Mouse (Mus musculus): ENCODE results near the gene Tango2. TPM values are rescaled to one million over a fixed set of nuclear protein-coding genes. Genes with fewer than 3 reads are reported as not detected.

Tango2 gene
- total RNA-seq, 2 experiments from 2014 or later = 8.8 to 26.9 TPM

DNA sequence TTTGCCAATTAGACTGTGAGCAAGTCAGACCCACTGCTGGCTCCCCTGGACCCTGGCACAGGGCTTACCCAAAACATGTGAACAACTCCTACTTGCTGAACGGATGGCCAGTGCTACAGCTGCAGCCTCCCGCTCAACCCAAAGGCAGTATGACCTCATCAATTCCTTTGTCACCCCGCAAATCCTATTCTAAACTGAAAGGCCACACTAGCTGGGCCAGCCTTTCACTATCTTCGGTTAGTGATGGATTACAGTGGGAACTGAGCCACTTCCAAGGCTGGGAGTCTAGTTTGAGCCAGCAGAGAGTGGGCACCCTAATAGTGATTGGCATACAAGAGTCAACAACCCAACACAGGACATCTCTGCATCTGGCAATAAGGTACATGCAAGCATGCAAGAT lies 59.7 kb downstream of the Tango2 start:
- 0 out of 2 replicates have a peak, but pooled peaks have one; percentile 6 for ATAC-seq (replicated peaks; ENCODE audit: low FRiP score, poor library complexity, severe bottlenecking)

DNA sequence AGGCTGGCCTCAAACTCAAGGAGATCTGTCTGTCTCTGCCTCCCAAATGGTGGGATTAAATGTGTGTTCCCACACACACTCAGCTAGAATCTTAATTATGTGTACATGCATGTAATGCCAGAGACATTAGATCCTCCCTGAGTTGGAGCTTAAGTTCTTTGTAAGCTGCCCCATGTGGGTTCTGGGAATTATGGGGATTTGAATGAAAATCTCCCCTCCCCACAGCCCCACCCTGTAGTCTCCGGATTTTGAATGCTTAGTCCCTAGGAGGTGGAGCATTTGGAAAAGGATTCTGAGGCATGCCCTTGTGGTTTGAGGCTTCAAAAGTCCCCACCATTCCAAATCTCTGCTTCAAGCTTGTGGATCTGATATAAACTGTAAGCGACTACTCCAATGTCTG lies 72.7 kb downstream of the Tango2 start:
- ATAC-seq (replicated peaks; ENCODE audit: low FRiP score, poor library complexity, severe bottlenecking) = no peak

DNA sequence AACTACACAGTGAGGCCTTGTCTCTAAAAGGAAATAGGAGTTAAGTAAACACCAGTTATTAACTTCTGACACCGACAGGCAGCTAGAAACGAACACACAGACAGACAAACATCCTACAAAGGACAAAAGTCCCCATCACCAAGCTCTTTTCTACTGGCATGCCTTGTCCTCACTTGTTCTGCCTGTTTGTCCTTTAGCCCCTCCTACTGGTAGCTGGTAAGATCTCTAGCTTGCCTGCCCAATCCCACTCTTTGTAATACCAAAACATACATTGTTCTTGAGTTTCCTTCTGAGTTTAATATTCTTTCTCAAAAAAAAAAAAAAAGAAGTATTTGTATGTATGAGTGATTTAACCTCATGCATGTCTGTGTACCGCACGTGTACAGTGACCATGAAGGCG lies 79.7 kb downstream of the Tango2 start:
- ATAC-seq (replicated peaks; ENCODE audit: low FRiP score, poor library complexity, severe bottlenecking) = no peak

DNA sequence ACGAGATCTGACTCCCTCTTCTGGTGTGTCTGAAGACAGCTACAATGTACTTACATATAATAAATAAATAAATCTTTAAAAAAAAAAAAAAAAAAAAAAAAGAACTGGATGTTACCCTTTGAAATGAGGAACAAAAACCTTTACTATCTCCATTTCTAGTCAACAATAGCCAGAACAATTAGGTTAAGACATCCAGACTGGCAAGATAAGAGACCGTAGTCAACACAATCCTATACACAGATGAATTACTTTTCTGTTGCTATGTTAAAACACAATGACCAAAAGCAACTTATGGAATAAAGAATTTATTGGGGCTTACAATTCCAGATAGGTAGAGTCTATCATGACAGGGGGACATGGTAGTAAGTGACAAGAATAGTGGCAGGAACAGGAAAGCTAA lies 82.9 kb downstream of the Tango2 start:
- ATAC-seq (replicated peaks; ENCODE audit: low FRiP score, poor library complexity, severe bottlenecking) = no peak

DNA sequence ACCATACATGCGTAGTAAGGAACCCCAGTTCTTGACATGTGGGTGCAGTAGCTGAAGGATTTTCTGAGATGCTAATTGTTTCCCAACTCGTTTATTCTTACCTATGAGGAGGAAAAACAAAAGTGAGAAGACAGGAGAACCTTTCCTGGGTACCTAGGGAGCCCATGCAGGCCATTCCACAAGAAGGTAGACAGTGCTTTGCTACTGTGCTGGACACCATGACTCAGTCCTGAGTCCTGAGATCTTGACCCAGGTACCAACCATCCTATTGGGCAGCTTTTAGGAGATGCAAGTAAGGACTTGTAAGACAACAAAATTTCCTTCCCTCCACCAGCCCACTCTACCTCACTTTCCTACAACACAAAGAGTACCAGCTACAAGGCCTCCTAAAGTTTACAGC lies 89.7 kb downstream of the Tango2 start, which contains the start of gene Gm49776:
Gene Gm49776, minus strand, starts transcription at position 101 of the 400 bp plus-strand sequence.
- no peak for ATAC-seq (replicated peaks; ENCODE audit: low FRiP score, poor library complexity, severe bottlenecking)

DNA sequence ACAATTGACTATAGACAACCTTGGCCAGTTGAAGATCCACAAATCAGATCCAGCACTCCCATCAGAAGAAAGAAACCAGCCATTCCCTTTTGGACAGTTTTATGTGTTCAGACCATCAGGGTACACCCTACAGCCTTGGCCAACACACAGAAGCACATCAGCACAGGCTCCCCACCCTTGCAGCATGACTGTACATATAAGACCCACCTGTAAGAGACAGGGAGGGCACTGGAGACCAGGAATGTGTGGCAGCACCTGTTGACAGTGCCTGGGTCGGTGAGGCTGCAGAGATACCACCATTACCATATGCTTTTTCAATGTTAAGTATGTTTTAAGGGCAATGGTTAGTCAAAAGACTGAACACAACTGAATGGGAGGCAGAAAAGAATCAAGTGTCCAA lies 94.0 kb downstream of the Tango2 start:
- no peak for ATAC-seq (replicated peaks; ENCODE audit: low FRiP score, poor library complexity, severe bottlenecking)

DNA sequence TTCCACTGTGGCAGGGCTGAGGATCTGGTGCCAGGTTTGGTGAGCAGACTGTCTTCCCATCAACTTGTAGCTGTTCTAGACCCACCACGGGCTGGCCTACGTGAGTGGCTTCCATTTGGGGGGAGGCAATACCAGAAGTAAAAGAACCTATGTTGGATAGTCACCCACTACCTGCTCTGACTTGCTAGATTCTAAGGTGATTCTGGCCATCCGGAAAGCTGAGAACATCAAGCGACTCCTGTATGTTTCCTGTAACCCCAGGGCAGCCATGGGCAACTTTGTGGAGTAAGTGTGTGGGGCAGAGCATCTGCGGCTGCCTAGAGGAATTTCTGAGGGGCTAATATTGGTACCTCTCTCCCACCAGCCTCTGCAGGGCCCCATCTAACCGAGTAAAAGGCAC lies 95.2 kb downstream of the Tango2 start:
- no peak for ATAC-seq (replicated peaks; ENCODE audit: low FRiP score, poor library complexity, severe bottlenecking)

DNA sequence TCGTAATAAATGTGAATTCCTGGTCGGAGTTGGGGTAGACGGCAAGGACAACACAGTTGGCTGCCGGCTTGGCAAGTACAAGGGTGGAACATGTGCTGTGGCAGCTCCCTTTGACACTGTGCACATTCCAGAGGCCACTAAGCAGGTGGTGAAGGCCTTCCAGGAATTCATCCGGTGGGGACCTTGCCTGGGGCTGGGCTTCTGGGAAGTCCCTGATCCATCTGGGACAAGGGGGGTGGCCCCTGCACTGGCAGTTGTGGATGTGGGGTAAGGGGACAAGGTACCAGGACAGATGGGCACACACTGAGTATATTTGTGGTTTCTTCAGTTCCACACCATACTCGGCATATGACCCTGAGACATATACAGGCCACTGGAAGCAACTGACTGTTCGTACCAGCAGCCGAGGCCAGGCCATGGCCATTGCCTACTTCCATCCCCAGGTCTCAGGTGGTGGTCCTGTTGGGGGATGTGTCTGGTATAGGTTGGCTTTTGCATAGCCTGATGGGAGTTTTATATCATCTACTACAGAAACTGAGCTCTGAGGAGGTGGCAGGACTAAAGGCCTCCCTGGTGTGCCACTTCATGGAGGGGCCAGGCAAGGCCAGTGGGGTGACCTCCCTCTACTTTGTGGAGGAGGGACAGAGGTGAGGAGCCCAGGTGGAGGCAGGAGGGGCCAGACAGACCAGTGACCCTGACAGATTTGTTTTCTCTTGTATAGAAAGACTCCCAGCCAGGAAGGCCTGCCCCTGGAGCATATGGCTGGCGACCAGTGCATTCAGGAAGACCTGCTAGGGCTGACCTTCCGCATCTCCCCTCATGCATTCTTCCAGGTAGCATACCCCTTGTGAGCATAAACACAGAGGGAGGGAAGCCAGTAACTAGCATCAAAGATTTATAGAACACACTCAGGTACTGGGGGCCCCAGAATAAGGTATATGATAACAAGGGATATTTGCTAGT lies 96.8 kb downstream of the Tango2 start:
- no peak for ATAC-seq (replicated peaks; ENCODE audit: low FRiP score, poor library complexity, severe bottlenecking)

Other genes with a start within 250 kb of the Tango2 start
- 0.42 and 0.96 TPM in 2 replicates for gene Rtn4r, start 220.5 kb downstream of the Tango2 start, total RNA-seq (2015; ENCODE audit: low replicate concordance)
- gene Rtn4r, start 220.5 kb downstream of the Tango2 start, total RNA-seq (2017; ENCODE audit: low replicate concordance) = not detected in 2 replicates
- gene Ccdc188, start 130.2 kb downstream of the Tango2 start, total RNA-seq (2015; ENCODE audit: low replicate concordance) = not detected in 2 replicates
- gene Ccdc188, start 130.2 kb downstream of the Tango2 start, total RNA-seq (2017; ENCODE audit: low replicate concordance) = not detected in 2 replicates
- gene Zdhhc8, start 113.0 kb downstream of the Tango2 start, total RNA-seq (2015; ENCODE audit: low replicate concordance) = 1.5 and 3.1 TPM in 2 replicates
- gene Zdhhc8, start 113.0 kb downstream of the Tango2 start, total RNA-seq (2017; ENCODE audit: low replicate concordance) = 0.26 and 0.56 TPM in 2 replicates
- gene Trmt2a, start 99.4 kb downstream of the Tango2 start, total RNA-seq (2015; ENCODE audit: low replicate concordance) = 20.9 and 48.0 TPM in 2 replicates
- 16.4 and 19.1 TPM in 2 replicates for gene Trmt2a, start 99.4 kb downstream of the Tango2 start, total RNA-seq (2017; ENCODE audit: low replicate concordance)
- 74.6 and 96.3 TPM in 2 replicates for gene Ranbp1, start 99.4 kb downstream of the Tango2 start, total RNA-seq (2015; ENCODE audit: low replicate concordance)
- 83.7 and 90.7 TPM in 2 replicates for gene Ranbp1, start 99.4 kb downstream of the Tango2 start, total RNA-seq (2017; ENCODE audit: low replicate concordance)
- not detected in 2 replicates for gene Gm49776, start 89.8 kb downstream of the Tango2 start, total RNA-seq (2015; ENCODE audit: low replicate concordance)
- gene Gm49776, start 89.8 kb downstream of the Tango2 start, total RNA-seq (2017; ENCODE audit: low replicate concordance) = not detected in 2 replicates
- 16.3 and 30.2 TPM in 2 replicates for gene Dgcr8, start 58.9 kb downstream of the Tango2 start, total RNA-seq (2015; ENCODE audit: low replicate concordance)
- gene Dgcr8, start 58.9 kb downstream of the Tango2 start, total RNA-seq (2017; ENCODE audit: low replicate concordance) = 38.3 and 46.7 TPM in 2 replicates
- gene Arvcf, start 79 bp upstream of the Tango2 start, total RNA-seq (2015; ENCODE audit: low replicate concordance) = 1.5 and 2.7 TPM in 2 replicates
- 8.7 TPM in 1 of 2 replicates, not detected in the other for gene Arvcf, start 79 bp upstream of the Tango2 start, total RNA-seq (2017; ENCODE audit: low replicate concordance)
- 274 and 358 TPM in 2 replicates for gene Txnrd2, start 78.3 kb upstream of the Tango2 start, total RNA-seq (2015; ENCODE audit: low replicate concordance)
- gene Txnrd2, start 78.3 kb upstream of the Tango2 start, total RNA-seq (2017; ENCODE audit: low replicate concordance) = 493 and 499 TPM in 2 replicates
- 27.9 and 29.9 TPM in 2 replicates for gene Comt, start 78.7 kb upstream of the Tango2 start, total RNA-seq (2015; ENCODE audit: low replicate concordance)
- gene Comt, start 78.7 kb upstream of the Tango2 start, total RNA-seq (2017; ENCODE audit: low replicate concordance) = 26.8 and 29.1 TPM in 2 replicates
- 2.3 and 10.6 TPM in 2 replicates for gene Gnb1l, start 150.6 kb upstream of the Tango2 start, total RNA-seq (2015; ENCODE audit: low replicate concordance)
- gene Gnb1l, start 150.6 kb upstream of the Tango2 start, total RNA-seq (2017; ENCODE audit: low replicate concordance) = 0.94 and 5.6 TPM in 2 replicates
- gene Rtl10, start 150.8 kb upstream of the Tango2 start, total RNA-seq (2015; ENCODE audit: low replicate concordance) = 2.7 TPM in 1 of 2 replicates, not detected in the other
- 1.1 and 4.5 TPM in 2 replicates for gene Rtl10, start 150.8 kb upstream of the Tango2 start, total RNA-seq (2017; ENCODE audit: low replicate concordance)
- gene Tbx1, start 242.6 kb upstream of the Tango2 start, total RNA-seq (2015; ENCODE audit: low replicate concordance) = not detected in 2 replicates
- not detected in 2 replicates for gene Tbx1, start 242.6 kb upstream of the Tango2 start, total RNA-seq (2017; ENCODE audit: low replicate concordance)

All from erythroblast, adult 5-6 weeks (primary cell).